Mouse (Mus musculus) kidney, adult 8-10 months (tissue): ENCODE measurements at regions not wholly inside any gene's neighbourhood (a gene's known extent, or its start where the extent isn't known, plus 50 kb on each side); places are given as distances from the start of the nearest gene placed in this dataset.

ENCODE experiments used
- DNase-seq, 2 experiments: peaks; one replicate each; pipeline ENCODE4 v3.0.0; 2022

DNA sequence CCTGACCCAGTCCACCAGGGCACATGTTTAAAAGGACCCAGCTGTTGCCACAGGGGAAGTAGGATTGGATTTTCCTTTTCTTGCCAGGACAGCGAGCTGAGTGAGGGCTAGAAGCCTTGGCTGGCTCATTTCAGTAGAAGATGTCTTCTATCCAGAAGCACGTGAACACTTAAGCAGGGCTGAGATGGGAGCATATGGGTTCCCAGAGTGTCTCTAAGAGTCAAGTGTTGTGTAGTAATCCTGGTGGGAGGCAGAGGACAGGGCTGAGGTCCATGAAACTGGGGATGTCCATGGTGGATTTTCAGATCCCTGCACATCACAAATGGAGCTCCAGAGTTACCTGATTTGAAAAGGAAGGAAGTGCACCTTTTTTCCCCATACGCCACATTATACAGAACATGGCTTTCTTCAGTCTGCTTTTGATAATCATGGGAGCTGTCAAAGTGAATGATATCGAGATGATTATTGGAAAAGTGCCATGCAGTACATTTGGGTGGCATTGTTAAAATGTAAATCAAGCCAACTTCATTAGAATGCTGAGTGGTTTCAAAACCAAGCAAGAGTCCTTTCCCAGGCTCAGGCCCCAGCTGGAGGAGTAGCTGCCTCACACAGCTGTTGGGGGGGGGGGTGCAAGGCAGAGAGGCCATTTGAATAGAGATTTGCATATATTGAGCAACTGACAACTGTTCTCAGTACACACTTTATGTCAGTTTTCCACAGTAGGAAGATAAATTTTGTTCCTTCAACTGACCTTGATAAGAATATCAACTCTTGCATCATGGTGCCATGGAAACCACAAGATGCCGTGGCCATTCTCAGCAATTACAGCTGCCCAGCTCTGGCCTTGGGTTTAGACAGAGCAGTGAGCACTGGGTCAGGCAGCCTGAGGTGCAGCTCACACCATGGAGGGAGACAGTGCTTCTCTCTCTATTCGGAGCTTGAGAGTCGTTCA is 81.7 kb downstream of the Slc35b3 start:
- DNase-seq: no peak

DNA sequence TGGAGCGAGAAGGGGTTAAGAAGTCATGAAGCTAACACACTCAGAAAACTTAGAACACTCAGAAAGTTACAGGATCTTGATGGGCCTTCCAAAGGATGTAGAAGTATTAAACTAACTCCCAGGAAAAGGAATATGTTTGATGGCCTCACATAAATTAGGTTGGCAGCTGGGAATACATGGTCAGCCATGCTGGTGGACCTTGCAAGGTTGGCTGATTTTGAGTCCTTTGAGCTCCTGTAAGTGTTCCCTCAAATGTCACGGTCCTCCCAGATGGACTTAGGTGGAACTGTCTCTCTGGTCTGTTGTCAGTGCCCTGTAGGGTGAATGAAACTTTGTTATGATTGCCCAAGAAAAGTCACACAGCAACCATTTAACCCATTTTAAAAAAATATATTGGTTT is 84.8 kb downstream of the Slc35b3 start:
- no peak for DNase-seq

DNA sequence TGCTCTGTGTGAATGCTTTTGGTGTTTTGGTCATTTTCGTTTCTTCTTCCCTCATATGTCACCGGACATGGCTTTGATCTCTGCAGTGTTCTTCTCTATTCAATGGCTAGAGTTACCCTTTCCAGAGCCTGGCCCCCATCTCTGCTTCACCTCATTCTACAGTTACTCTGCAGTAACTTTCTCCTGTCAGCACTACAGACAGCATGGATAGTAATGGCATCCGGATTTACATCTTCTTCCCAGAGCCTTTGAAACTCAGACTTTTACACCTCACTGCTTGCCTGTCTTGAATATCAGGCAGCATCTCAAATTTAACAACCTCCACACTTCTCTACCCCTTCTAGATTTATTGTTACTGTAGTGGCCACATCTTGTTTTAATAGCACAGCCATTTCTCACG is 96.7 kb downstream of the Slc35b3 start:
- no peak for DNase-seq

DNA sequence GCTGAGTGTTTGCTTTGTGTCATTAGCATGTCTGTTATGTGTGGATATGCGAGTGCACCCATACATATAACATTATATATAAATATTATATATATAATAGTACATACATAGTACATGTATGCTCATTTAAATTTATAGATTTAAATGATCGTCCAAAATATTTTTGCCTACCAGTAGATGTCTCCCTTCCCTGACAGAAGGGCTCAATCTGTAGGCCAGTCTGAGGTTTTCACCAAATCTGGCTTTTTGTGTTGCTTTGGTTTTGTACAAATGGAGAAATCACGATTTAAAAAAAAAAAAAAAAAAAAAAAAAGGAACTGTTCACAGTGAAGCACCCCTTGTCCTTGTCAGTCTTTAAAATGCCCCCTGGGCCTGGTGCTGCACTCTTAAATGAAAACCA is 104.9 kb downstream of the Slc35b3 start:
- DNase-seq: no peak

DNA sequence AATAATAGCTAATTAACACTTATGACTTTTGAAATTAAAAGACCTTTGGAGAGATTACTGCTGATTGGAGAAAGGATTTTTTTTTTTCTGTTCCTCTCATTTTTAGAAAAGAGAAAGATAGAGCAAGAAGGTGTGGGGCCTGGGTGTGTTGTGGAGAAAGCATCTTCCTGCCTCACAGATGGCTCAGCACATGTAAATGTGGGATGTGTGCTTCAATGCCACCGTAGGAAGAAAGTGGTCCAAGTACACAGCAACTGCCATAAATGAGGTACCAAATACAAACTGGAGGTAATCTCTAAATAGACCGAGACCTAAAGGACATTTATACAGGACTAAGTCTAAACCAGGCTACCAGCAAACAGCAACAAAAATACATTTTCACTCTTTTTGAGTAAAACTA is 105.7 kb downstream of the Slc35b3 start:
- DNase-seq: no peak

DNA sequence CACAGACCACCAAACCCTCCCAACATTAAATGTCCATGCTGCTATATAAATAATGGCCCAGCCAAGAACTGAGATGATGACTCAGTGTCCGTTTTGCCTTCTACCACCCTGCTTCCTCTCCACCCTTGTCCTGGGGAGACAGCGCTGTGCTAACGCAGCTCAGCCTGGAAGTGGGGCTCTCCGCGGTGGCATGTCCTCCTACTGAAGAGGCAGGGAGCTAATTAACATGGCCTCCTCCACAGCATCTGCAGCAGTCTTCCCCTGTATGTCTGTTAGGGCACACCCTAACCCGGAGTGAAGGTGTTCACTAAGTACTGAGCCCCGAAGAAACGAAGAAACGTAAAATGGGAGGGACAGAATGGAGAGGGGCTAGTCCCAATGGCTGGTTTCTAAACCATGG is 107.8 kb downstream of the Slc35b3 start:
- DNase-seq: no peak

DNA sequence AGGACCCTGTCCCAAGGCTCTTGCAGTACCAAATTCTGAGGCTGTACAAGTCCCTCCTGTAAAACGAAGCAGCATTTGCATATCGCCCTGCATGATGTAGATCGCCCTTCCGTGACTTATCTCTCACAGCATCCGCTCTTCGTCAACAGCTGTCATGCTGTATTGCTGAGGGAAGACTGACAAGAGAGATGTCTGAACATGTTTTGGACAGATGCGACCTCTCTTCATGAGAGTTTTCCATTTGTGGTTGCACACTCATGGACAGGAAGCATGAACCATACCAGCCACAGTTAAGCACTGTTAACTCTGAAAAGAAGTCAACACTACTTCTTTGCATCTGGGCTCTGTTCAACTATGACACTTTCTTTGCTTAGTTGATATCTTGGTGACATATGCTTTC is 108.9 kb downstream of the Slc35b3 start:
- DNase-seq: no peak

DNA sequence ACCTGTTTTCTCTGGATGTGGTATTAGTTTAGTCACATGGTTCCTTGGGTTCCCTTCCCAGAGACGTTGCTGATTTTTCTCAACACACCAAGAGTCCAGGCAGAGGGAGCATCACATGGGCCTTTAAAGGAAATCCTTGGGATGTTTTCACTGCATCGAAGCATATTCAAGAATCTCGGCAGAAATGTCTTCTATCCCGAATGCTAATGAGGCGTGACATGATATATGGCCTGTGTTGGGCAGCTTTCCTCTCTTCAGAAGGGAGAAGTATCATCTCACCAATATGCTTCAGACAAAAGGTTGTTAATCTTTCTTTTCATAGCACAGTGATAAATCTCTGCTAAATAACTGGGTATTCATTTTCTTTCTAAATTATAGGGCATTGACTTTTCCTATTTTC is 122.4 kb downstream of the Slc35b3 start:
- no peak for DNase-seq

DNA sequence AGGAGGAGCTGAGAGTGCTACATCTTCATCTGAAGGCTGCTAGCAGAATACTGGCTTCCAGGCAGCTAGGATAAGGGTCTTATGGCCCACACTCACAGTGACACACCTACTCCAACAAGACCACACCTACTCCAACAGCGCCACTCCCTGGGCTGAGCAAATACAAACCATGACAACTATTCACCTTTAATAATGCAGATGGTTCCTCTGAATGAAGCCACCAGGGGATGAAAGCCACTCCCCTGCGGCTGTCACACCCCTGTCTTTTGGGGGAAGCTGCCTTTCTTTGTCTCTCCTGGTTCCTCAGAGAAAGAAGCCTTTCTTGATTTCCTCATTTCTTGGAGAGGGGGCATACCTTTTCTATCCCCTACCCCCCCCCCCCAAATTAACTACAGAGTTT is 135.0 kb downstream of the Slc35b3 start:
- no peak for DNase-seq

DNA sequence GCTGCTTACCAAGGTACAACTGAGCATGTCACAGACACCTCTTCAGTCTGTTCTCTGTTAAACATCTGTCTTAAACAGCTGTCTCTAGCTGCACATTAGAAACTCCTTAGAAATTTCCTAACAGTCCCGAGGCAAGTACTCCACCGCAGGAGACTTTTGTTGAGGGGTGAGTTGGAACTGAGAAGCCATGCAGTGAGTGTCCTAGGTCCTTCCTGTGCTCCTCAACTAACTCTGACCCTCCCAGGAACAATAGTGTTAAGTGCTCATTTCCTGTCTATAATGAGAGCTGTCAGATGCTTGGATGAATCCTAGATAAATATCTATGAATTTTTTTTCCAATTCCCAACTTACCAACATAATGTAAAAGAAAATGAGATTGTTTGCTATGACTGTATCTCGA is 141.1 kb downstream of the Slc35b3 start:
- no peak for DNase-seq

DNA sequence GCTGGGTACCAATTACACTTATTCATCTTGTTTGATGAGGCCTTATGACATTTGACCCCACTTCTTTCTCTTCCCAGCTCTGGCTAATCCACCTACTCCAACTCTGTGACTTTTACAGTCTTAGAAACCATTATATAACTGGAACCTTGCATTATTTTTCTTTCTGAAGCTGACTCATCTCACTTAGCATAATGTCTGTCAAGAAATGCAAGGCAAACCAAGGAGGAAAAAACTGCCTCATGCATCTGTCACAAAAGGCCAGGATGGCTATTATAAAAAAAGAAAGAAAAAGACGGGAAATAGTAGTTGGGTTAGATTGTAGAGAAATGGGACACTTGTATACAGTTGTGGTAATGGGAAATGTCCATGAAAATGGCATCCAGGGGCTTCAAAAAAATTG is 141.9 kb downstream of the Slc35b3 start:
- no peak for DNase-seq

DNA sequence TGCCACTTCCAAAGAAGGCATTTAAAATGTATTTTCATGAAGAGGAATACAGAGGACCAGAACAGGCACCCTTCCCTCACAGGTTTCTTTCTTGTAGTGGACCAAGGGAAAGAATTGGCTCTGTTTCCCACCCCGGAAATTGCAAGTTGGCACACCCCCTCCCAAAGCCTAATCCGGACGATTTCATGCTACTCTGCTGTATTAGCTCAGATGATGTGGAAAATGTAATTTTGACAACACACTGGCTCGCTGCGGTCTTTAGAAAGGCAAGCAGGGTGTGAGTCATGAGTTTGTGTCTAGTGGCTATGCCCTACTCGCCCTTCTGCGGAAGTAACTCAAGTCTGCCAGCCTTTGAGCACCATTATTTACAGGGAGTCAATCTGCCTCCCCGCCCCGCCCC is 144.4 kb downstream of the Slc35b3 start:
- no peak for DNase-seq

DNA sequence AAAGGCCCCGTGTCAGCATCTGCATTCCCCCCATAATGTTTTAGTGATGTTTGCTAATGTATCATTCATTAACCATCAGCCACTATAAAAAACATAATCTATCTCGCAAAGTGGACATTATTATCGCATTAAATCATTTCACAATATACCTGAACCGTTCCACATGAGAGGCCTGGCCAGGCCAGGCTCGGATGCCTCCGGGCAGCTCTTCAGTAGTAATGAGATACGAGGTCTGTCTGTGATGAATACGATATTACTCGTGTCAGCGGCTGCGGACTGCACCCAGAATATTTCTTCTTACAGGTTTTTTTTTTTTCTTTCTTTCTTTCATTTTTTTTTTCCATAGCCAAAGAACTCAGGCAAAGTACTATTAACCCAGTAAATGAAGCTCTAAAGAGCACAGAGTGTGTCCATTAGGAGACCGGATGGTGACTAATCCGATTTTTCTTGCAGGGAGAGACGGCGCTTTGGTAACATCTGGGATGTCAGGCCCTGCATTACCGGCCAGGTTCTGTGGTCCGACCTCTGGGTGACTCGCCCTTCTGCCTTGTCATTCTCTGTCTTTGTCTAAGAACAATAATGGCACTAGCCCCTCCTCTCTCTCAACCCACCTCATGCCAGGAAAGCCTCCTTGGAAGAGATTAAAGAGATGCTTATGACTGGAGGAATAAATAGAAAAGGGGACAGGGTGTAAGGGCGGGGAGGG is 145.5 kb downstream of the Slc35b3 start:
- no peak for DNase-seq

DNA sequence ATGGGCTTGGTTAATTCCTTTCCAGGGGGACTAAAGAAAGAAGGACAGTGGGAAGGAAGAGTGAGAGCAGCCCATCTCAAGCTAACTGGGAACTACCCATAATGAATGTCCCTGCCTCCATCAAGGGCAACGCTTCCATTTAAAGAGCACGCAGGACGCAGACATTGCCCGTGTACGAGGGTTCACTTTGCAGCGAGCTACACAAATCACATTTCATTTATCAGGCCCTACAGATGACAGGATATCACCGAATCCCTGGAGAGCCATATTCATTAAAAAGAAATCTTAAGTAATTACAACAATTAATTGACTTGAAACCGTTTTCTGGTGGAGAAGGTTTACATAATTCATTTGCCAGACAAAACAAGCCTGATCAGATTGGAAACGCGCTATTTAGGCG is 139.7 kb upstream of the Eef1e1 start:
- no peak for DNase-seq

DNA sequence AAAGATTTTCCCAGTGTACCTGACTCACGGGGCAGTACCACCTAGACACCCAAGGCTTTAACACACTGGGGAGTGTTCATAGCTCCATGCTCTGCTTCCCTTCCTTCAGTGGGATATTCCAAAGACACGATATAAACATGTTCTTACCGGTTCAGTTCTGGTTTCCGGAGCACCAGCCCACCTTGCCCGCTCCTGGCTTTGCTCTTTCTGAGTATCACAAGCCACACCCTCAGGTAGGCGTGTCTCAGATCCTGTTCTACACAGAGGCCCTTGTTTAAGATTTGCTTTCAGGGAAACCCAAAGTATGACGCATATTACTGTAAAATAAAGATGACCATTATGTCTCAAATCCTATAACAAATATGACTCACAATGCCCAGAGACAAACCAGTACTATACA is 134.6 kb upstream of the Eef1e1 start:
- no peak for DNase-seq

DNA sequence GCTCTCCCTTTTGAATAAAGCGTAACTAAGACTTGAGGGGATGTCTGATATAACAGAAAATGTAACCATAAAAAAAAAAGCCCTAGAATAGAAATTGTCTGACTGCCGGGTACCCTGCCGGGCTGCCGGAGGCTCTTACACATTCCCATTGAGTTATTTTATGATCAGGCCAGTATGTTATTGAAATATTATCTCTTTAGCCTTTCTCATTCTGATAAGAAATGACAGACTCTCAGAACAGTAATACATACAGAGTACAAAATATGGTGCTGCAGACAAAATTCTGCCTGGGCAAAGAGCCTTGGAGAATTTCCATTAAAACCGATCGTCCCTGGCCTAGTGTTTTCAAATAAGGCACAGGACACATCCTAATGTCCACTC is 121.8 kb upstream of the Eef1e1 start:
- no peak for DNase-seq

DNA sequence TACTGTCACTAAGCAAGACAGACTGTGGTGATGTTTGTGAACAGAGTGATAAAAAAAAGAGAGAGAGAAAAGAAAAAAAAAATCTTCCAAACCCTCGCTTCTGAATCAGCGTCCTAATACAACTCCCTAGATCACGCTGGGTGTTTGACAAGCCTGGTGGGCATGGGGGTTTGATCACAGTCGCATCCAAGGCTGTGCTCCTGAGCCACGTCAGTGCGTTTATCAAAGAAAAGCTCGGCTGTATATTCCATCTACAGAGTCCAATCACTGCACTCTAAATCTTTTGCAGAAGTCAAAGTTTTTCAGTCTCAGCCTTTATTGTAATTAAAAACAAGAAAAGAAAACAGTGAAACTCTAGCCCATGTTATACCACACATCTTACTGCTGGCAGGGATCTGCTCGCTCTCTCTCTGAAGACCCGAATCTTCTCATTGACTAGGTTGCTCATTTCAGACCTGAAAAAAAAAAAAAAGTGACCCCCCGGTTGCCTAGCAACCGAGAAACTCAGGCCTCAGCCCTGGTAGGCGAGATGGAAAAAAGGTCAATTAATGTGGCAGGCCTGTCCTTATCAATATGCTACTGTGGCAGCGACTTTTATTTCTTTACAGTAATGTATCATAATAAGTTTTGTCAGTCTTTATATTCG is 121.2 kb upstream of the Eef1e1 start:
- DNase-seq: no peak

DNA sequence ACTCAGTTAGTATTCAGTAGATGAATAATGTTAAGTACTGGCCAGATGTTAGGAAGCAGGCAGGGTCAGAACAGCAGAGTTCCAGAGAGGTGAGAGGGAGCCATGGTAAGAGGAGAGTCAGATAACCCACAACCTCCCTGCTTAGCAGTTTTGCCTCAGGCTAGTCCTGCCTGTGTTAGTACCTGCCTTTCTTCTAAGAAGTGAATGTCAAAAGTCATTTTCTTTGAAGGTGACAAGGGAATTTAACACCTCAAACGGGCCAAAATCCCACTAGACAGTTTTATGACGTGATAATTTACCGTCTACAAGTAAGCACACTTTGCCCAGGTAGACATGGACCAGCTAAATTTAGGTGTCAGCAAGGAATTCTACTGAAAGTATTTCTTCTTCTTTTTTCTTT is 117.7 kb upstream of the Eef1e1 start:
- no peak for DNase-seq

DNA sequence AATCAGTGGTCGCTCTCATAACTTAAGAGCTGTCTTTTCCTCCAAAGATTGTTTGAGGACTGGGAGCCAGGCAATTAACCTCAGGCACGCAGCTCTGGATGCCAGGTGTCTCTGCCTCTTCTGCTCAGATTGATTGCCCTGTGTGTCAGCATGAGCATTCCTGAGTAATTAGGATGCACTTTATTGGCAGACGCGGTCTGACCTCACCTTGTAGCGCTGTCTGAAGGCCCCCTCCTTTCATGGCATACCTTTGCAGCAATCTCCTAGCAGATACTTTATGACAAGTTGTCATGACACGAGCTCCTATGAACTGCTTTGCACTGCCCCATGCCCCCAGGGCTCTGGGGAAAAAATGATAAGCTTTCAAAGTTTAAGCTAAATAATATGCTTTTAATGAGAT is 114.1 kb upstream of the Eef1e1 start:
- no peak for DNase-seq

DNA sequence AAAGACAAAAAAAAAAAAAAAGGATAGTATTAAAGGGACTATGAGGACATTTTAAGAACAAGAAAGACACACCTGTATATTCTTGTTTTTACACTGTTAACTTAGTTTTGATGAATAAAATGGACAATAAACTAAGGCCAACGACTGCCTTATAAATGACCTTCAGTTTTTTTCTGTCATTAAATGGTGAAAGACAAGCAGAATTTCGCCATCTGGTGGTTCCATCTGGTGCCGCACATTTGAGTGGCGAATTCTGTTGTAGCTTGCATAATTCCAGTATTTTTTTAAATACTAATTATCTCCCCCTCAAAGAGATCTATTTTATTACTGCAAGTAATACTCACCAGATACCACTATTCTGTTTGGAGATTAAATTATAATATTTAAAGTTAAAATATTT is 107.3 kb upstream of the Eef1e1 start:
- peak in 1 of 2 experiments; percentile 24 for DNase-seq

DNA sequence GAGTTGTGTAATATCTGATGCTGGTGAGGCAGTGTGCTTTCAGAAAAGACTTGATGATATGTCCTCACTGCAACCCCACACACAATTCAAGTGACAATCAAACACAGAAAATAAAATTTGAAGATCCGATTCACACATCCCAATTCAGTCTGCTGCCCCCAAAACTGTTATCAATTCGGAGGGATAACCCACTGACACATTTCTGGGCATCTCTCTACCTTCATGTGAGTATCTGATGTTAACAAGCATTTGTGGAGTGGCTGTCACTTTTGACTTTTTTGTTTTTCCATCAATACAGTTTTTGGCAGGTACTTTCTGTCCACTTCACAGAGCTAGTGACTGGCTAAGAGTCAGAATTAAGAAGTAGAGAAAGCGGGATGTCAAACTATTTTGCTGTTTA is 101.4 kb upstream of the Eef1e1 start:
- no peak for DNase-seq

DNA sequence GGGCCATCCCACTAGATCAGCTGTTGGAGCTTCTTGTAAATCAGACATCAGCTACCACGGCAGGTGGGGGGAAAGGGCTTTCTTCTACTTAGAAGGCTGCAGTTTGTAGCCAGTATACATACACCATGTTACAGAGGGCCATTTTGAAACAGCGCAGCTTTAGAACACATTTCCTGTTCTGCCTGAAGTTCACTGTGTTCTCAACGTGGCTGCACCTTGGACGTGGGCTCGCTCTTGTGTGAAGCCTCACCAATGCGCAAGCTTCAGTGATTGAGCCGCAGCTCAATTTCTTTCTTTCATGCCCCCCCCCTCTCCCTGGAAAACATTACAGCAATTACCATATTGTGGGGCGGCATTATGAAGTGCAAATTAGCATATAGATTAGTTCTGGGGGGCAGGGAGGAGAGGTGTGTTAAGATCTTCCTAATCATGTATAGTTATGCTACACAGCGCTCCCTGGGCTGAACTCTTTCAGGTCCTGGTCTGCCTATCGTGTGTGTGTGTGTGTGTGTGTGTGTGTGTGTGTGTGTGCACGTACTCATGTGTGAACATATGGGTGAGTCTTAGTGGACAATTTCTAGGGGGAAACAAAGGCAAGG is 97.9 kb upstream of the Eef1e1 start:
- no peak for DNase-seq

DNA sequence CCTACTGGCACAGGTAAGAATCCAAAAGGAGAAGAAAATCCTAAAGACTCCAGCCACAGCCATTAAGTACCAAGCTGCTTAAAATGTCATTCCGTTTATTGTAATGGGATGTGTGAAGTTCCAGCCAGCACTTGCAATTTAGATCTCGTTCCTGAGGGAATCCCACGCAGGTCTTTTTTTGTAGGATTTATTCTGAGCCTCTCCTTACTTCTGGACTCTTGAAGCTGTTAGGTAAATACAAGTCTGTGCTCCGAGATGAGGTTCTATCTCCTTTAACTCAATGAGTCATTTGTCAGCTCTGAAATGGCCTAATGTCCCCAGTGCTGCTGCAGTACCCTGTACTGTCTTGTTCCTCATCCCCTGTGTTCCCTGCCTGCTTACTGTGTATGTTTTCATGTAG is 94.9 kb upstream of the Eef1e1 start:
- DNase-seq: no peak

DNA sequence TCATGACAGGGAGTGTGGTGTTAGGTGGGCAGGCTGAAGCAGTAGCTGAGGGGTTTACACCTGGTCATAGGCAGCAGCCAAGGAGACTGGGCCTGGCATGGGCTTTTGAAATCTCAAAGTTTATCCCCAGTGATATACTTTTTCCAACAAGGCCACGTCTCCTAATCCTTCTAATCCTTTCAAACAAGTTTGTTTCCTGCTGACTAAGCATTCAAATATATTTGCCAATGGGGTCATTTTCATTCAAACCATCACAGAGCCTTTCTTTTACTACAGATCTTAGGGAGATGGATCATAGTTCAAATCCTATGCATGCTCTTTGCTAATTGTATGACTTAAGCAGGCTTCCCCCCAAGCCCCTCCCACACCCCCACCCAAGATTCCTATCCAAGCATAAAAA is 93.0 kb upstream of the Eef1e1 start:
- DNase-seq: no peak
